Mouse (Mus musculus): ENCODE data around the gene Daglb. TPM values are rescaled to one million over a fixed set of nuclear protein-coding genes. Genes with fewer than 3 reads are reported as not detected.
"Not testable (repeated sequence)": the region's sequence is repeated elsewhere in the genome, so short reads cannot be mapped to it uniquely, and the experiment has no call there.

The Daglb gene
- polyA plus RNA-seq, 1 experiment from 2014 or later: 8.8 TPM

GRCm38 (mm10) chr5:143487193-143487592 is 22.8 kb downstream of the Daglb start:
- Histone ChIP-seq H3K4me2 (no peak overlapping the region), H3K27ac (no peak overlapping the region), H3K36me3 (peaks cover 92% of the 10 kb centered on the region), H3K27me3 (no peaks in the 10 kb centered on the region), H3K4me1 (replicated peaks) (no peaks in the 10 kb centered on the region), H3K9ac (no peak overlapping the region), H3K4me3 (replicated peaks) (no peak overlapping the region), H3K9me3 (replicated peaks) (no peaks in the 10 kb centered on the region)
- ATAC-seq (ENCODE audit: low read depth) (no peak), DNase-seq (no peak)
- WGBS (ENCODE audit: insufficient replicate concordance): 86% methylated on average over 10 of the region's 10 CpGs

GRCm38 (mm10) chr5:143487998-143488397 is 23.6 kb downstream of the Daglb start:
- H3K27ac ChIP-seq: no peak overlapping the region
- H3K4me3 ChIP-seq (replicated peaks): no peak overlapping the region
- H3K36me3 ChIP-seq: peaks cover 87% of the 10 kb centered on the region
- ATAC-seq (ENCODE audit: low read depth) (no peak), DNase-seq (no peak)
- H3K9ac ChIP-seq: no peak overlapping the region
- WGBS (ENCODE audit: insufficient replicate concordance): 76% methylated on average over 5 of the region's 5 CpGs
- no peaks in the 10 kb centered on the region for H3K27me3 ChIP-seq
- H3K4me2 ChIP-seq: no peak overlapping the region
- no peaks in the 10 kb centered on the region for H3K9me3 ChIP-seq (replicated peaks)
- H3K4me1 ChIP-seq (replicated peaks): 0 out of 2 replicates have a peak, but pooled peaks cover 6% of the 10 kb centered on the region

GRCm38 (mm10) chr5:143489749-143490342 is 25.5 kb downstream of the Daglb start:
- H3K36me3 ChIP-seq: peaks cover 85% of the 10 kb centered on the region
- no peak overlapping the region for H3K27ac ChIP-seq
- H3K4me3 ChIP-seq (replicated peaks): no peak overlapping the region
- DNase-seq: no peak
- 0 out of 2 replicates have a peak, but pooled peaks cover 7% of the 10 kb centered on the region for H3K4me1 ChIP-seq (replicated peaks)
- no peak for ATAC-seq (ENCODE audit: low read depth)
- no peaks in the 10 kb centered on the region for H3K27me3 ChIP-seq
- H3K9me3 ChIP-seq (replicated peaks): no peaks in the 10 kb centered on the region
- H3K9ac ChIP-seq: no peak overlapping the region
- H3K4me2 ChIP-seq: no peak overlapping the region
- WGBS (ENCODE audit: insufficient replicate concordance): 68% methylated on average over 14 of the region's 14 CpGs

- H3K27me3 ChIP-seq: no peaks in the 10 kb centered on the region
- no peak overlapping the region for H3K4me2 ChIP-seq
- H3K4me1 ChIP-seq (replicated peaks): 0 out of 2 replicates have a peak, but pooled peaks cover 7% of the 10 kb centered on the region
- peaks cover 85% of the 10 kb centered on the region for H3K36me3 ChIP-seq
- no peak overlapping the region for H3K9ac ChIP-seq
- H3K9me3 ChIP-seq (replicated peaks): no peaks in the 10 kb centered on the region
- H3K27ac ChIP-seq: no peak overlapping the region
- ATAC-seq (ENCODE audit: low read depth) (no peak), DNase-seq (no peak)
- 79% methylated on average over 4 of the region's 4 CpGs for WGBS (ENCODE audit: insufficient replicate concordance)
- H3K4me3 ChIP-seq (replicated peaks): no peak overlapping the region
Measured at GRCm38 (mm10) chr5:143491736-143492135, 27.4 kb downstream of the Daglb start.

GRCm38 (mm10) chr5:143493163-143493562 is 28.8 kb downstream of the Daglb start:
- ATAC-seq (ENCODE audit: low read depth) (no peak), DNase-seq (no peak)
- H3K27me3 ChIP-seq: no peaks in the 10 kb centered on the region
- H3K4me1 ChIP-seq (replicated peaks): 0 out of 2 replicates have a peak, but pooled peaks cover 7% of the 10 kb centered on the region
- no peak overlapping the region for H3K4me2 ChIP-seq
- H3K4me3 ChIP-seq (replicated peaks): no peak overlapping the region
- H3K27ac ChIP-seq: no peak overlapping the region
- no peak overlapping the region for H3K9ac ChIP-seq
- WGBS (ENCODE audit: insufficient replicate concordance): 77% methylated on average over 10 of the region's 10 CpGs
- H3K36me3 ChIP-seq: peaks cover 78% of the 10 kb centered on the region
- no peaks in the 10 kb centered on the region for H3K9me3 ChIP-seq (replicated peaks)

- ATAC-seq (ENCODE audit: low read depth) (no peak), DNase-seq (no peak)
- Histone ChIP-seq H3K36me3 (peaks cover 73% of the 10 kb centered on the region), H3K27ac (no peak overlapping the region), H3K4me2 (no peak overlapping the region), H3K9me3 (replicated peaks) (no peaks in the 10 kb centered on the region), H3K4me3 (replicated peaks) (no peak overlapping the region), H3K9ac (no peak overlapping the region), H3K4me1 (replicated peaks) (0 out of 2 replicates have a peak, but pooled peaks cover 7% of the 10 kb centered on the region), H3K27me3 (no peaks in the 10 kb centered on the region)
- 89% methylated on average over 6 of the region's 6 CpGs for WGBS (ENCODE audit: insufficient replicate concordance)
Measured at GRCm38 (mm10) chr5:143495708-143496107, 31.3 kb downstream of the Daglb start.

GRCm38 (mm10) chr5:143497451-143497850 is 33.1 kb downstream of the Daglb start:
- no peak overlapping the region for H3K27ac ChIP-seq
- no peak overlapping the region for H3K4me3 ChIP-seq (replicated peaks)
- no peak overlapping the region for H3K9ac ChIP-seq
- DNase-seq (no peak), ATAC-seq (ENCODE audit: low read depth) (no peak)
- 0 out of 2 replicates have a peak, but pooled peaks cover 6% of the 10 kb centered on the region for H3K4me1 ChIP-seq (replicated peaks)
- no peak overlapping the region for H3K4me2 ChIP-seq
- H3K36me3 ChIP-seq: peaks cover 77% of the 10 kb centered on the region
- no peaks in the 10 kb centered on the region for H3K9me3 ChIP-seq (replicated peaks)
- 65% methylated on average over 3 of the region's 3 CpGs for WGBS (ENCODE audit: insufficient replicate concordance)
- H3K27me3 ChIP-seq: no peaks in the 10 kb centered on the region

- H3K36me3 ChIP-seq: peaks cover 81% of the 10 kb centered on the region
- ATAC-seq (ENCODE audit: low read depth) (no peak), DNase-seq (no peak)
- H3K4me3 ChIP-seq (replicated peaks): no peak overlapping the region
- no peak overlapping the region for H3K27ac ChIP-seq
- no peaks in the 10 kb centered on the region for H3K27me3 ChIP-seq
- 75% methylated on average over 7 of the region's 7 CpGs for WGBS (ENCODE audit: insufficient replicate concordance)
- no peak overlapping the region for H3K4me2 ChIP-seq
- H3K4me1 ChIP-seq (replicated peaks): no peaks in the 10 kb centered on the region
- H3K9ac ChIP-seq: no peak overlapping the region
- no peaks in the 10 kb centered on the region for H3K9me3 ChIP-seq (replicated peaks)
Measured at GRCm38 (mm10) chr5:143499197-143499596, 34.8 kb downstream of the Daglb start.

- ATAC-seq (ENCODE audit: low read depth): no peak
- Histone ChIP-seq H3K9ac (no peak overlapping the region), H3K27me3 (no peaks in the 10 kb centered on the region)
Measured at GRCm38 (mm10) chr5:143499686-143500085, 35.3 kb downstream of the Daglb start.

GRCm38 (mm10) chr5:143500711-143501110 is 36.3 kb downstream of the Daglb start:
- WGBS (ENCODE audit: insufficient replicate concordance): 84% methylated on average over 14 of the region's 14 CpGs
- not testable (repeated sequence) for H3K27me3 ChIP-seq; H3K9ac ChIP-seq; ATAC-seq (ENCODE audit: low read depth); H3K27ac ChIP-seq; H3K4me3 ChIP-seq (replicated peaks); H3K9me3 ChIP-seq (replicated peaks); H3K4me2 ChIP-seq; H3K4me1 ChIP-seq (replicated peaks); DNase-seq
- peaks cover 80% of the 10 kb centered on the region for H3K36me3 ChIP-seq

More at GRCm38 (mm10) chr5:143499686-143500085, 35.3 kb downstream of the Daglb start:
- WGBS (ENCODE audit: insufficient replicate concordance): 32% methylated on average over 4 of the region's 4 CpGs
- Histone ChIP-seq H3K36me3 (peaks cover 81% of the 10 kb centered on the region), H3K4me1 (replicated peaks) (no peaks in the 10 kb centered on the region), H3K4me3 (replicated peaks) (no peak overlapping the region), H3K4me2 (no peak overlapping the region), H3K27ac (no peak overlapping the region), H3K9me3 (replicated peaks) (no peaks in the 10 kb centered on the region)
- no peak for DNase-seq

- H3K4me2 ChIP-seq: no peak overlapping the region
- H3K4me1 ChIP-seq (replicated peaks): no peaks in the 10 kb centered on the region
- no peak overlapping the region for H3K4me3 ChIP-seq (replicated peaks)
- WGBS (ENCODE audit: insufficient replicate concordance): 73% methylated on average over 8 of the region's 8 CpGs
- no peak overlapping the region for H3K27ac ChIP-seq
- no peak overlapping the region for H3K9ac ChIP-seq
- H3K9me3 ChIP-seq (replicated peaks): no peaks in the 10 kb centered on the region
- ATAC-seq (ENCODE audit: low read depth): no peak
- H3K27me3 ChIP-seq: no peaks in the 10 kb centered on the region
- H3K36me3 ChIP-seq: peaks cover 81% of the 10 kb centered on the region
- no peak for DNase-seq
Measured at GRCm38 (mm10) chr5:143501140-143501539, 36.8 kb downstream of the Daglb start.

- no peak overlapping the region for H3K4me2 ChIP-seq
- H3K27me3 ChIP-seq: no peaks in the 10 kb centered on the region
- no peak overlapping the region for H3K9ac ChIP-seq
- DNase-seq (no peak), ATAC-seq (ENCODE audit: low read depth) (no peak)
- H3K4me3 ChIP-seq (replicated peaks): no peak overlapping the region
- H3K36me3 ChIP-seq: peaks cover 82% of the 10 kb centered on the region
- H3K4me1 ChIP-seq (replicated peaks): no peaks in the 10 kb centered on the region
- H3K9me3 ChIP-seq (replicated peaks): no peaks in the 10 kb centered on the region
- H3K27ac ChIP-seq: no peak overlapping the region
- 73% methylated on average over 2 of the region's 2 CpGs for WGBS (ENCODE audit: insufficient replicate concordance)
Measured at GRCm38 (mm10) chr5:143501649-143502048, 37.3 kb downstream of the Daglb start.
